Mouse (Mus musculus) CH12.LX (cell line): Measurements from ENCODE around the gene Armcx4.

Source experiments
- CTCF ChIP-seq, 2 experiments: IDR thresholded peaks in 1 of 2; conservative IDR thresholded peaks in 1 of 2; 2 replicates each; pipeline ENCODE4 v1.5.1; 2011 to 2012; ENCODE audit warnings: low read depth in 2 of 2, low read length in 2 of 2, improper control_type of control experiment in 1 of 2, inconsistent platforms in 1 of 2, mild to moderate bottlenecking in 1 of 2, moderate library complexity in 1 of 2
- POLR2A ChIP-seq: IDR thresholded peaks from 2 replicates; pipeline ENCODE4 v1.6.1; 2011; ENCODE audit warnings: low read depth, mild to moderate bottlenecking, improper control_type of control experiment, low read length
- ZC3H11A ChIP-seq: IDR thresholded peaks from 2 replicates; pipeline ENCODE4 v1.6.1; 2012; ENCODE audit warnings: low read depth, mild to moderate bottlenecking, inconsistent platforms, low read length, improper control_type of control experiment

GRCm38 (mm10) chrX:134739160-134739559 lies 52.8 kb downstream of the Armcx4 start:
- TF ChIP-seq ZC3H11A (no peak), CTCF (conservative IDR thresholded peaks at IDR 0.05 in 1 of 2, IDR thresholded peaks at IDR 0.05 in 1 of 2; ENCODE audit: low read depth in 2 of 2, low read length in 2 of 2) (no peak), POLR2A (no peak)
